Mouse (Mus musculus) intestine, embryonic 16.5 days (tissue): ENCODE measurements around the gene Heatr9. TPM values are rescaled to one million over a fixed set of nuclear protein-coding genes. Genes with fewer than 3 reads are reported as not detected.

Experiments
- ATAC-seq: fragments of 200-750 bp; cut with Nextera tagmentation; 2 replicates; pipeline ENCODE4 v1.8.0; 2017; ENCODE audit warnings: moderate TSS enrichment, moderate library complexity
- H3K27ac ChIP-seq: fragments of 300-500 bp; sonication (generic); 2 replicates; pipeline ENCODE4 v1.5.1; 2014; ENCODE audit warnings: mild to moderate bottlenecking, low read length
- H3K27me3 ChIP-seq: fragments of 300-500 bp; sonication (generic); replicated peaks from 2 replicates; pipeline ENCODE4 v1.6.1; 2014; ENCODE audit warnings: low read length, control low read depth, mixed read lengths; ENCODE audit not compliant: control insufficient read depth, insufficient read depth
- H3K36me3 ChIP-seq: fragments of 300-500 bp; sonication (generic); 2 replicates; pipeline ENCODE4 v1.6.1; 2014; ENCODE audit warnings: low read length, control low read depth; ENCODE audit not compliant: control insufficient read depth, insufficient read depth
- H3K4me1 ChIP-seq: fragments of 300-500 bp; sonication (generic); 2 replicates; pipeline ENCODE4 v1.6.1; 2014; ENCODE audit warnings: low read length, control low read depth, mixed read lengths; ENCODE audit not compliant: control insufficient read depth, insufficient read depth
- H3K4me2 ChIP-seq: fragments of 300-500 bp; sonication (generic); 2 replicates; pipeline ENCODE4 v1.6.1; 2014; ENCODE audit warnings: low read depth, low read length, control low read depth
- H3K4me3 ChIP-seq: fragments of 300-500 bp; sonication (generic); 2 replicates; pipeline ENCODE4 v1.5.1; 2014; ENCODE audit warnings: mild to moderate bottlenecking, low read length
- H3K9ac ChIP-seq: fragments of 300-500 bp; sonication (generic); 2 replicates; pipeline ENCODE4 v1.6.1; 2014; ENCODE audit warnings: low read depth, low read length
- H3K9me3 ChIP-seq: fragments of 300-500 bp; sonication (generic); 2 replicates; pipeline ENCODE4 v1.6.1; 2016; ENCODE audit warnings: low read length, control low read depth; ENCODE audit not compliant: control insufficient read depth
- WGBS: fragments of 180-500 bp; shearing (Covaris S2); extraction: QIAGEN DNeasy Blood & Tissue Kit; methylation state at CpG from one replicate; pipeline ENCODE4 v1.1.7; 2014; 5-methylcytosine and 5-hydroxymethylcytosine counted together
- polyA plus RNA-seq: library from polyadenylated mRNA; unstranded; fragments of >200 nt; fragmentation: Nextera tagmentation; extraction: Ambion mirVana; gene quantifications from 2 replicates; pipeline ENCODE4 v1.2.1, GENCODE M21; 2015

Heatr9 gene
- not detected in 2 replicates for polyA plus RNA-seq

DNA sequence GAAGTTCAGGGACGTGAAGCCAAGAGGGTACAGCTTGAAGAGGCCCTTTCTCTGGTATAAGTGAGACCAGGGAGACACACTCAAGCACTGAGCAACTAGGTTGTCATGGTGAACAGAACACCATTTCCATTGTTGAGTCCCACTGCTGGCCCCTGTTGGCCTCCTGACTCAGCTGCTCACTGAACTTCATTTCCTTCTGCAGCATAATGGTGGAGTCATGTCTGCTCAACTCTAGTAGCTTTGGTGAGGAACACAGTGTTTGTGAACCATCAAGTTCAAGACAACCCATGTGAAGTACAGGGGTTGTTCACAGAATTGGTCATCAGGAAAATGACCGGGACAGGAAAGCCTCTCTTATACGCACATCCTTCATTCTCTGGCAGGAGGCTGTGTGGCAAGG, at the start of gene Heatr9:
Gene Heatr9, minus strand, starts transcription at position 101 of the 400 bp plus-strand sequence.
- H3K27ac ChIP-seq: no peak within 1 kb of the TSS
- H3K36me3 ChIP-seq: no peaks in the 10 kb centered on the region
- H3K27me3 ChIP-seq: no peaks in the 10 kb centered on the region
- H3K4me2 ChIP-seq: no peak within 1 kb of the TSS
- ATAC-seq: no peak
- no peak within 1 kb of the TSS for H3K4me3 ChIP-seq
- H3K9me3 ChIP-seq: no peaks in the 10 kb centered on the region
- no peak within 1 kb of the TSS for H3K9ac ChIP-seq
- 91% methylated on average over 3 of the region's 3 CpGs for WGBS
- H3K4me1 ChIP-seq: no peaks in the 10 kb centered on the region

DNA sequence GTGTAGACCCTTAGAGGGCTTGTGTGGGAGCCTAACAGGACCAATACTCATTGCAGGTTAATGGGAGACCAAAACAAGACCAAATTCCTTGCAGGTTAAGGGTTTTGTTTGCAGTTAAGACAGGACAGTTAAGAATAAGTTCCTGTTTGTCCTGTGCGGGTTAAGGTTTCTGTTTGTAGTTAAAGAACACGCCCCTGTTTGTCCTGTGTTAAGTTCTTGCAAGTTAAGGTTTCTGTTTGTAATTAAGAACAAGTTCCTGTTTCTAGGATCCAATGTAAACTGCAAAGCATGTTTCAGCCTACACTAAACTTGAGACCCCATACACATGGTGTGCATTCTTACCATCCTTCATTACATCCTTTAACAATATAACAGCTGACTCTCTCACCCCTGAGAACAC, 48.2 kb upstream of the Heatr9 start:
- H3K4me1 ChIP-seq: no peaks in the 10 kb centered on the region
- WGBS: 77% methylated on average over 2 of the region's 2 CpGs
- no peaks in the 10 kb centered on the region for H3K9me3 ChIP-seq
- no peaks in the 10 kb centered on the region for H3K27me3 ChIP-seq
- no peak overlapping the region for H3K4me3 ChIP-seq
- H3K9ac ChIP-seq: no peak overlapping the region
- ATAC-seq: no peak
- no peak overlapping the region for H3K4me2 ChIP-seq
- H3K27ac ChIP-seq: no peak overlapping the region
- H3K36me3 ChIP-seq: no peaks in the 10 kb centered on the region

DNA sequence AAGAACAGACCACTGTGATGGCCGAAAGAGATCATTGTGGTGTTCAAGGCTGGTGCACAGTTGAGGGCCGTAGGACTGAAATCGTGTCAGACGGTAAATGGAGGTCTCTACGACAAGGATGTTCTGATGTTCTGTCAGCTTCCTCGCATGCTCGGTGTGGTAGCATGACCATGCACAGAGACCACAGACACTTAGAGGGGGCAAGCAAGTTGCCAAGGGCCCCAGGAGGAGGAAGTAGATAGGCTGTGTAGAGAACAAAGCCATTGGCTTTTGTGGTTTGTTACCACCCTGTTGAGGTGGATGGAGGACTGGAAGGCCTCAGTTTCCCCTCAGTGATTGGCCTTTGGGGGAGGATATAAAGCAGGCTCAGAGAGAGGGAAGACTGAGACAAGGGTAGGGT, 47.3 kb upstream of the Heatr9 start:
- Histone ChIP-seq H3K4me2 (no peak overlapping the region), H3K4me3 (no peak overlapping the region), H3K27me3 (no peaks in the 10 kb centered on the region), H3K4me1 (no peaks in the 10 kb centered on the region), H3K9me3 (no peaks in the 10 kb centered on the region), H3K36me3 (no peaks in the 10 kb centered on the region), H3K27ac (no peak overlapping the region), H3K9ac (no peak overlapping the region)
- WGBS: 92% methylated on average over 7 of the region's 7 CpGs
- no peak for ATAC-seq

DNA sequence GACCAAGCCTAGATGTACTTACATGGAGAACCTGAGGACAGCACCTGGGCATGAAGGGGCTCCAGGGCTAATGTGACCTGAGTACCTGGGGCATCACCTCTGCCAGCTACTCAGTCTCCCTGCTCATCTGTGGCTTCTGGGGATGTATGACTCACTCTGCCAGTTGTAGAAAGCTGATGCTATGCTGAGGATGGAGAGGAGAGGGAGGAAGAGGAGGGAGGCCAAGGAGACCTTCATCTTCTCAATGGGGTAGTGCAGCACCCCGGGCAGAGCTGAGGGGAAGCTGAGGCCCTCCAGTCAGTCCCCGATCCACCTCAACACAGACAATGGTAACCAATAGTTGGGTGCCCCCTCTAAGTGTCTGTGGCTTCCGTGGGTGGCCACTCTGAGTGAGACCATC, 46.8 kb upstream of the Heatr9 start:
- no peak for ATAC-seq
- Histone ChIP-seq H3K36me3 (no peaks in the 10 kb centered on the region), H3K27ac (no peak overlapping the region), H3K4me1 (no peaks in the 10 kb centered on the region), H3K9ac (no peak overlapping the region), H3K27me3 (no peaks in the 10 kb centered on the region), H3K9me3 (no peaks in the 10 kb centered on the region), H3K4me3 (no peak overlapping the region), H3K4me2 (no peak overlapping the region)
- WGBS: 88% methylated on average over 3 of the region's 3 CpGs

DNA sequence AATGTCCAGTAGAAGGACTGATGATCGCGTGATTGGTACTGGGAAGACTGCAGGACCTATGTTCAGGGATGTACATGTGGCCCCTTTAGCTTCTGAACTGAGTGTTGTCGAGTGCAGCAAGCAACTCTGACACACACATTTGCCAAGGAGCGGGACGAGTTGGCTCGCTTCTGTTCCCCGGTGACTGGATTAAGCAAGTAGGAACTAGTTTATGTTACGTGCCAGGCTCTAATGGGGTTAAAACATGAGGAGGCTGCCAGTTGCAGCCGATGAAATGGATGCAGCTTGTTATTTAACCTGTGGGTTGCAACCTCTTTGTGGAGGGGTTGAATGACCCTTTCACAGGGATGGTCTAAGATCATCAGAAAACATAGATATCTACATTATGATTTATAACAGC, 46.1 kb upstream of the Heatr9 start:
- no peak overlapping the region for H3K4me2 ChIP-seq
- H3K27ac ChIP-seq: no peak overlapping the region
- no peak overlapping the region for H3K9ac ChIP-seq
- H3K4me3 ChIP-seq: no peak overlapping the region
- no peak for ATAC-seq
- no peaks in the 10 kb centered on the region for H3K9me3 ChIP-seq
- H3K27me3 ChIP-seq: no peaks in the 10 kb centered on the region
- 91% methylated on average over 9 of the region's 9 CpGs for WGBS
- no peaks in the 10 kb centered on the region for H3K4me1 ChIP-seq
- no peaks in the 10 kb centered on the region for H3K36me3 ChIP-seq

DNA sequence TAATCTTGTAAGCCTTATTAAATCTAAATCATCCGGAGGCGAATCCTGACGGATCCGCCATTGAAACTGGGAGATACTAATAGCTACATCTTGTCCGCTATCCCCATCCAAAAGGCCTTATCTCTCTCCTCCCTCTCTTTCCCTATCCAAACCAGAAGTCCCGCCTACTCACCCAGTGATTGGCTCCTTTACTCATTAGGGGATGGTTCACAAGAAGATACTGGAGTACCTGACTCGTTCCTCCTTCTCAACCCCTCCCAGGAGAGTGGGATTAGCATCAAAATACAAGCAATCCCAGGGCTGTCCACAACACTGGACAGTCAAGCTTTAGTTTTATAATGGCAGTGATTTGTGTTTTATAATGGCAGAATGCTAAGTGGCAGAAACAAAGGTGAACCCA, 45.3 kb upstream of the Heatr9 start:
- ATAC-seq: no peak
- H3K27me3 ChIP-seq: no peaks in the 10 kb centered on the region
- 79% methylated on average over 7 of the region's 7 CpGs for WGBS
- H3K4me2 ChIP-seq: no peak overlapping the region
- no peaks in the 10 kb centered on the region for H3K4me1 ChIP-seq
- no peaks in the 10 kb centered on the region for H3K36me3 ChIP-seq
- no peak overlapping the region for H3K27ac ChIP-seq
- no peaks in the 10 kb centered on the region for H3K9me3 ChIP-seq
- H3K9ac ChIP-seq: no peak overlapping the region
- no peak overlapping the region for H3K4me3 ChIP-seq

DNA sequence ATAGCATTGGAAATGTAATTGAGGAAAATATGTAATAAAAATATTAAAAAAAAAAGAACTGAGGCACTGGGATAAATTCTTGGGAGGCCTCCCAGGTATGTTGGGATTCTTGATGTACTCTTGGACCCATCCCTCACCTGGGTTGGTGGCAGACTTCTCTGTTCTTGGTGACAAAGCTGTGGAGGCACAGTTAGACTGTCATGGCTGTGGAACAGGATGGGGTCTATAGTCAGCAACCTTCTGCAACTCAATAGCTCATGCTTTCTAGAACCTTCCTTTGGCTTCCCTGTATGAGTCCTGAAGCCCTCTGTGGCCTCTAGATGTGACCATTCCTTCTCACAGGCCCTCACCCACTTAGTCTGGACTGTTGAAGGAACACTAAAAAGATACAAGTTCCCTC, 44.6 kb upstream of the Heatr9 start:
- H3K4me3 ChIP-seq: no peak overlapping the region
- no peak overlapping the region for H3K4me2 ChIP-seq
- H3K27ac ChIP-seq: no peak overlapping the region
- H3K36me3 ChIP-seq: no peaks in the 10 kb centered on the region
- H3K4me1 ChIP-seq: no peaks in the 10 kb centered on the region
- H3K27me3 ChIP-seq: no peaks in the 10 kb centered on the region
- no peak for ATAC-seq
- H3K9me3 ChIP-seq: no peaks in the 10 kb centered on the region
- no peak overlapping the region for H3K9ac ChIP-seq

DNA sequence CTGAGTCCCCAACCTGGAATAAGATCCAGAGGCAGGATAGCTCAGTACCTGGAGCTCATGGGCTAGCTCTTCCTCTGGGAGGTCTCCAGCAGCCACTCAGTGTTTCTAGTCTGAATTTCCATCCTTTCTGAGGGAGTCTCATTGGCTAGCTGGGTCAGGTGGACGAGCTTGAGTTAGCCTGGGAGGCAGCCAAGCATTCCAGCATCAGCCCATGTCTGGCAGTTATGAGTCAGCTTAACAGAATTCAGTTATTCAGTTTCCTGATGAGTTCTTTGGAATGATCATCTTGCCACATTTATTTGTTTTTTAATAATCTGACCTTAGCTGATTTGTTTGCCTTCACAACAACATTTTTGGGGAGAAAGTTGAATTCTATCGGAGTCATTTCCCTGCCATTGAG, 41.8 kb upstream of the Heatr9 start:
- H3K27me3 ChIP-seq: no peaks in the 10 kb centered on the region
- H3K9me3 ChIP-seq: no peaks in the 10 kb centered on the region
- H3K4me1 ChIP-seq: no peaks in the 10 kb centered on the region
- WGBS: 62% methylated on average over 2 of the region's 2 CpGs
- H3K9ac ChIP-seq: no peak overlapping the region
- ATAC-seq: no peak
- no peak overlapping the region for H3K27ac ChIP-seq
- no peak overlapping the region for H3K4me3 ChIP-seq
- no peak overlapping the region for H3K4me2 ChIP-seq
- no peaks in the 10 kb centered on the region for H3K36me3 ChIP-seq

DNA sequence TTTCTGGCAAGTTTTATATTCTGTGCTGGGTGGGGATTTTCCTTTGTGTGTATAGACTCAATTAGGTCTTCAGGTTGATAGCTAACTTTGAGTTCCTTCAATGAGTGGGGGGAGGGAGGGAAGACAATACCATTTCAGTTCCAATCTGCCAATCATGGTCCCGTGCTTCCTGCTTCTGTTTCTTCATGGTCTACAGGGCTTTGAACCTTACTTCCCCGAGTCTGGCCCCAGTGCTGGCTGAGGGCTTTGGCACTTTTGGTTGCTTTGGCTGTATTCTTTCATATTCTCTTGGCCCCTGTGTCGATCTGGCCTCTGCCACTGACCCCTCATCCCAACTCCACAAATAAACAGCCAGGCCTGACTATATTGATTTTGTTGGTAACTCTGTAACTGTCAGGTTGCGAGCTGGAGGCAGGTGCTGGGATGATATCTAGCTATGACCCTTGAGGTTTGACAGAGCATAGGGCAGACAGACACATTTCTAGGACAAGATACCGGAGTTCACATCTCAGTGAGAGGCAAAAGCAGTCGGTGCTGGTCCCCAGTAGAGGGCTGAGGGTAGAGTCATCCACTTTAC, 40.4 kb upstream of the Heatr9 start:
- Histone ChIP-seq H3K4me2 (no peak overlapping the region), H3K4me3 (no peak overlapping the region), H3K9ac (no peak overlapping the region), H3K4me1 (no peaks in the 10 kb centered on the region), H3K27ac (no peak overlapping the region), H3K36me3 (no peaks in the 10 kb centered on the region), H3K27me3 (no peaks in the 10 kb centered on the region), H3K9me3 (no peaks in the 10 kb centered on the region)
- no peak for ATAC-seq
- WGBS: 60% methylated on average over 6 of the region's 6 CpGs

DNA sequence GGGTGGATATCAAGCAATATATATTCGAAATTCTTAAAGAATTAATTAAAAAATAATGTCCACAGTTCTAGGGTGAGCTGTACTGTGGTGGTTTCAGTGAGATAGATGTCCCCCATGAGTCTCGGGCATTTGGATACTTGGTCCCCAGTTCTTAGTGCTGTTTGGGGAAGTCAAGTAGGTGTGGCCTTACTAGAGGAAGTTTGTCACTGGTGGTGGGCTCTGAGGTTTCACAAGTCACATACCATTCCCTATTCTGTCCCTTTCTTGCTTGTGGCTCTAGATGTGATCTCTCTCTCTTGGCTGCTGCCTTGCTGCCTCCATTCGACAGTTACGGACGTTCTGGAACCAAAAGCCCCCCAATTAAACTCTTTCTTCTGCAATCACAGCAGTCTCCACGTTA, 38.4 kb upstream of the Heatr9 start:
- H3K27me3 ChIP-seq: no peaks in the 10 kb centered on the region
- H3K4me3 ChIP-seq: no peak overlapping the region
- H3K4me1 ChIP-seq: 0 out of 2 replicates have a peak, but pooled peaks cover 2% of the 10 kb centered on the region
- WGBS: 78% methylated on average over 6 of the region's 6 CpGs
- H3K36me3 ChIP-seq: no peaks in the 10 kb centered on the region
- H3K9ac ChIP-seq: no peak overlapping the region
- no peak overlapping the region for H3K27ac ChIP-seq
- H3K9me3 ChIP-seq: no peaks in the 10 kb centered on the region
- no peak overlapping the region for H3K4me2 ChIP-seq
- ATAC-seq: no peak
